Mouse (Mus musculus) testis, adult 2 months (tissue): ENCODE results near the gene Gmip.

Experiments used
- CTCF ChIP-seq: fragments of 200-500 bp; IDR thresholded peaks from 2 replicates; pipeline ENCODE4 v1.5.1; 2012; ENCODE audit warnings: low read depth, mild to moderate bottlenecking, inconsistent platforms, low read length, moderate library complexity; ENCODE audit not compliant: control insufficient read depth, insufficient read depth, insufficient replicate concordance
- POLR2A ChIP-seq: fragments of 200-500 bp; IDR thresholded peaks from 2 replicates; pipeline ENCODE4 v1.6.1; 2012; ENCODE audit warnings: low read depth, mild to moderate bottlenecking, inconsistent platforms, low read length, moderate library complexity; ENCODE audit not compliant: control insufficient read depth

- TF ChIP-seq CTCF, result no peak
- TF ChIP-seq POLR2A, result no peak
Observed at GRCm38 (mm10) chr8:69804537-69804936, 3.9 kb upstream of the Gmip start.
